Mouse (Mus musculus) thymus, postnatal 36 days (tissue): ENCODE data around the gene Srsf3.
"Not testable (repeated sequence)": the region's sequence is repeated elsewhere in the genome, so short reads cannot be mapped to it uniquely, and the experiment has no call there.

ENCODE experiments used
- DNase-seq, 2 experiments: peaks; one replicate each; pipeline ENCODE4 v3.0.0; 2022; ENCODE audit warnings: mixed read lengths in 2 of 2

Gene Srsf3

GRCm38 (mm10) chr17:29065971-29066370 is 33.5 kb downstream of the Srsf3 start:
- no peak for DNase-seq

GRCm38 (mm10) chr17:29067416-29067815 is 35.0 kb downstream of the Srsf3 start:
- DNase-seq = not testable (repeated sequence)

- no peak for DNase-seq
These were observed 35.4 kb downstream of the Srsf3 start for GRCm38 (mm10) chr17:29067847-29068246.

GRCm38 (mm10) chr17:29069063-29069462 is 36.6 kb downstream of the Srsf3 start:
- no peak for DNase-seq

- DNase-seq = no peak
These were observed 39.4 kb downstream of the Srsf3 start for GRCm38 (mm10) chr17:29071820-29072219.

- no peak for DNase-seq
These were observed 40.4 kb downstream of the Srsf3 start for GRCm38 (mm10) chr17:29072701-29073307.

- DNase-seq = no peak
These were observed 40.9 kb downstream of the Srsf3 start for GRCm38 (mm10) chr17:29073313-29073712.

GRCm38 (mm10) chr17:29074085-29074484 is 41.7 kb downstream of the Srsf3 start:
- DNase-seq = no peak

- no peak for DNase-seq
These were observed 43.8 kb downstream of the Srsf3 start for GRCm38 (mm10) chr17:29076235-29076634.

GRCm38 (mm10) chr17:29077786-29078509 is 45.5 kb downstream of the Srsf3 start:
- no peak for DNase-seq

- DNase-seq = no peak
These were observed 46.3 kb downstream of the Srsf3 start for GRCm38 (mm10) chr17:29078519-29079383.

GRCm38 (mm10) chr17:29080758-29081617 is 48.6 kb downstream of the Srsf3 start:
- DNase-seq = no peak

GRCm38 (mm10) chr17:29081618-29082381 is 49.4 kb downstream of the Srsf3 start:
- peak; percentile 54 to 73 for DNase-seq

- DNase-seq = no peak
These were observed 51.2 kb downstream of the Srsf3 start for GRCm38 (mm10) chr17:29083586-29083985.

GRCm38 (mm10) chr17:29084656-29085055 is 52.2 kb downstream of the Srsf3 start:
- DNase-seq = no peak

- DNase-seq = no peak
These were observed 52.8 kb downstream of the Srsf3 start for GRCm38 (mm10) chr17:29085266-29085665.

- DNase-seq = no peak
These were observed 54.5 kb downstream of the Srsf3 start for GRCm38 (mm10) chr17:29086916-29087315.

GRCm38 (mm10) chr17:29090776-29091175 is 58.3 kb downstream of the Srsf3 start, which contains the start of gene Cdkn1a:
TSS of gene Cdkn1a (plus strand) at chr17:29090976.
- DNase-seq = peak in 1 of 2 experiments; percentile 2

- peak in 1 of 2 experiments; percentile 3 for DNase-seq
These were observed 59.0 kb downstream of the Srsf3 start for GRCm38 (mm10) chr17:29091348-29091944.

GRCm38 (mm10) chr17:29092497-29092896 is 60.1 kb downstream of the Srsf3 start:
- no peak for DNase-seq
